8 mouse cellular contexts compared by ENCODE assay signal in genomic region chr9:87730961-87731535, GRCm38 (mm10). TPM values are rescaled to one million over a fixed set of nuclear protein-coding genes. Genes with fewer than 3 reads are reported as not detected.
A peak's percentile ranks its signal among the peaks of the same experiment; 100 is the strongest.
DNase-seq lines count a peak whose midpoint lies in the region; ATAC-seq lines count a peak whose summit lies in the region.

TSS of gene Tbx18 (minus strand) at chr9:87731260.

- peaks cover 78% of the 10 kb centered on the region for H3K27me3 ChIP-seq in forebrain, embryonic 15.5 days
- peaks cover 40% of the 10 kb centered on the region for H3K27me3 ChIP-seq in limb, embryonic 13.5 days
- H3K27me3 ChIP-seq in midbrain, embryonic 13.5 days: peaks cover 87% of the 10 kb centered on the region

- H3K9ac ChIP-seq in forebrain, embryonic 15.5 days (replicated peaks): peak within 1 kb of the TSS; percentile 27
- H3K9ac ChIP-seq in limb, embryonic 13.5 days: peak within 1 kb of the TSS; percentile 99
- peak within 1 kb of the TSS; percentile 58 for H3K9ac ChIP-seq in midbrain, embryonic 13.5 days (replicated peaks)

- no peak within 1 kb of the TSS for H3K27ac ChIP-seq in forebrain, embryonic 15.5 days (replicated peaks)
- H3K27ac ChIP-seq in limb, embryonic 13.5 days: peak within 1 kb of the TSS; percentile 97
- H3K27ac ChIP-seq in midbrain, embryonic 13.5 days: no peak within 1 kb of the TSS

- H3K4me3 ChIP-seq in forebrain, embryonic 15.5 days: peak within 1 kb of the TSS; percentile 45
- H3K4me3 ChIP-seq in limb, embryonic 13.5 days: peak within 1 kb of the TSS; percentile 87
- H3K4me3 ChIP-seq in midbrain, embryonic 13.5 days (replicated peaks): peak within 1 kb of the TSS; percentile 44

- peak; percentile 85 to 89 for DNase-seq in cerebellum, postnatal 10 days
- no peak for DNase-seq in cerebellum, adult 9-11 months
- peak; percentile 75 for DNase-seq in adrenal gland, postnatal 14 days
- DNase-seq in heart, postnatal 4 days: peak; percentile 91
- no peak for DNase-seq in MN1 (ENCODE audit: low spot score)

- no peaks in the 10 kb centered on the region for H3K9me3 ChIP-seq in forebrain, embryonic 15.5 days
- H3K9me3 ChIP-seq in limb, embryonic 13.5 days: no peaks in the 10 kb centered on the region
- no peaks in the 10 kb centered on the region for H3K9me3 ChIP-seq in midbrain, embryonic 13.5 days

- peak within 1 kb of the TSS; percentile 87 for H3K4me2 ChIP-seq in forebrain, embryonic 15.5 days (replicated peaks)
- peak within 1 kb of the TSS; percentile 74 for H3K4me2 ChIP-seq in limb, embryonic 13.5 days (replicated peaks)
- peak within 1 kb of the TSS; percentile 74 for H3K4me2 ChIP-seq in midbrain, embryonic 13.5 days (replicated peaks)

- ATAC-seq in forebrain, embryonic 15.5 days (replicated peaks): peak; percentile 85
- peak; percentile 91 for ATAC-seq in limb, embryonic 13.5 days (ENCODE audit: low FRiP score, low read depth)
- peak; percentile 85 for ATAC-seq in midbrain, embryonic 13.5 days

- H3K4me1 ChIP-seq in forebrain, embryonic 15.5 days: peaks cover 24% of the 10 kb centered on the region
- peaks cover 38% of the 10 kb centered on the region for H3K4me1 ChIP-seq in limb, embryonic 13.5 days
- peaks cover 24% of the 10 kb centered on the region for H3K4me1 ChIP-seq in midbrain, embryonic 13.5 days (replicated peaks)

- no peaks in the 10 kb centered on the region for H3K36me3 ChIP-seq in forebrain, embryonic 15.5 days
- no peaks in the 10 kb centered on the region for H3K36me3 ChIP-seq in limb, embryonic 13.5 days
- H3K36me3 ChIP-seq in midbrain, embryonic 13.5 days: no peaks in the 10 kb centered on the region

- under 1% methylated on average over 27 of the region's 27 CpGs for WGBS in forebrain, embryonic 15.5 days
- under 1% methylated on average over 27 of the region's 27 CpGs for WGBS in limb, embryonic 13.5 days
- under 1% methylated on average over 27 of the region's 27 CpGs for WGBS in midbrain, embryonic 13.5 days

RNA-seq across cellular contexts. Expression of gene Tbx18, which starts in this region (rescaled TPM):
- total RNA-seq in adrenal gland, postnatal 14 days (2021): 3.0 and 3.3 TPM in 2 replicates
- 1.7 and 2.1 TPM in 2 replicates for polyA plus RNA-seq in forebrain, embryonic 15.5 days (2015; fragmentation: Nextera tagmentation; extraction: Ambion mirVana)
- total RNA-seq in heart, postnatal 4 days (2021): 10 to 100 TPM; 13.9 to 15.2 TPM
- polyA plus RNA-seq in limb, embryonic 13.5 days (2015; fragmentation: Nextera tagmentation; extraction: Ambion mirVana): 21.0 and 23.3 TPM in 2 replicates
- polyA plus RNA-seq in midbrain, embryonic 13.5 days (2015; fragmentation: Nextera tagmentation; extraction: Ambion mirVana): 1.9 and 2.9 TPM in 2 replicates

Comparison
In these comparisons a context has a peak if more than half of its experiments do, and no peak if none do; other contexts are left out.
1. DNase-seq: peak in cerebellum, postnatal 10 days (2 of 2), adrenal gland, postnatal 14 days (single experiment) and heart, postnatal 4 days (single experiment); none in cerebellum, adult 9-11 months (single experiment) and MN1 (single experiment).
2. H3K9ac ChIP-seq: peak in every context shown above with its lines; median percentile 99 in limb, embryonic 13.5 days; 58 in midbrain, embryonic 13.5 days; 27 in forebrain, embryonic 15.5 days.
3. Peak in every context shown above with its lines, with median percentiles within 50 percentile points of each other: ATAC-seq, H3K4me2 ChIP-seq and H3K4me3 ChIP-seq.